8 mouse cellular contexts compared by ENCODE assay signal in genomic region chr2:161177355-161178021, GRCm38 (mm10).
DNase-seq lines count a peak whose midpoint lies in the region; TF ChIP-seq lines count a peak whose summit lies in the region.

No protein-coding gene starts in this region.

- H3K27ac ChIP-seq in left cerebral cortex, adult 2 months, result peak overlapping the region; percentile 87

- peak; percentile 68 to 92 for DNase-seq in adrenal gland, adult (ENCODE audit: inconsistent age in 2 of 2, low spot score in 1 of 2)
- peak; percentile 84 for DNase-seq in embryo, embryonic 10 days (ENCODE audit: low spot score)
- peak; percentile 51 for DNase-seq in gastrocnemius, postnatal 25 days
- peak; percentile 23 for DNase-seq in induced T-regulatory cell, adult 2 months (ENCODE audit: low read depth)
- peak; percentile 74 to 76 for DNase-seq in left cerebral cortex, adult 2 months (ENCODE audit: extremely low spot score in 1 of 2, low spot score in 2 of 2)
- peak; percentile 81 to 86 for DNase-seq in lung, postnatal 4 days
- DNase-seq in right cerebral cortex, adult 2 months (ENCODE audit: low spot score in 2 of 2), result peak; percentile 82 to 85
- DNase-seq in urinary bladder, postnatal 4 days (ENCODE audit: low spot score in 2 of 2), result peak; percentile 63 to 65

- peak overlapping the region; percentile 56 for H3K4me3 ChIP-seq in left cerebral cortex, adult 2 months

- intact Hi-C loops in left cerebral cortex, adult 2 months (cut with DNase I), result loop anchor here (1.0 to 5.0 kb wide), 2 partner anchors 68 to 85 kb away; partner anchors contain the start of gene Chd6

- peak; percentile 67 for TF ChIP-seq CTCF in left cerebral cortex, adult 2 months (IDR thresholded peaks at IDR 0.05)

Comparison
In these comparisons a context has a peak if more than half of its experiments do, and no peak if none do; other contexts are left out.
1. Peak in every context shown above with its lines: DNase-seq, H3K4me3 ChIP-seq and H3K27ac ChIP-seq.
2. DNase-seq: peak in every context shown above with its lines; median percentile 84 in embryo, embryonic 10 days; 84 in lung, postnatal 4 days; 84 in right cerebral cortex, adult 2 months; 80 in adrenal gland, adult; 75 in left cerebral cortex, adult 2 months; 64 in urinary bladder, postnatal 4 days; 51 in gastrocnemius, postnatal 25 days; 23 in induced T-regulatory cell, adult 2 months.